Mouse (Mus musculus) ES-E14 (cell line): ENCODE results near the gene Retn. TPM values are rescaled to one million over a fixed set of nuclear protein-coding genes. Genes with fewer than 3 reads are reported as not detected.
A peak's percentile ranks its signal among the peaks of the same experiment; 100 is the strongest.

Source experiments
- DNase-seq: peaks from one replicate; pipeline ENCODE4 v3.0.0-alpha.2; 2013; ENCODE audit warnings: low read depth, low spot score
- H3K27ac ChIP-seq: 2 replicates; pipeline ENCODE4 v1.5.1; 2012; ENCODE audit warnings: low read depth, mild to moderate bottlenecking, low read length, moderate library complexity, mixed read lengths; ENCODE audit not compliant: poor library complexity, insufficient read depth, severe bottlenecking
- H3K36me3 ChIP-seq: 2 replicates; pipeline ENCODE4 v1.6.1; 2012; ENCODE audit warnings: mild to moderate bottlenecking, low read length, moderate library complexity, mixed read lengths; ENCODE audit not compliant: control insufficient read depth, poor library complexity, insufficient read depth, severe bottlenecking
- H3K4me1 ChIP-seq, 2 experiments: fragments of 150-350 bp in 1 of 2; sonication (generic) in 1 of 2; 2 replicates each; pipeline ENCODE4 v1.6.1; 2012; ENCODE audit warnings: low read length in 2 of 2, mild to moderate bottlenecking in 1 of 2, mixed read lengths in 1 of 2; ENCODE audit not compliant: control insufficient read depth in 2 of 2, insufficient read depth in 2 of 2, poor library complexity in 1 of 2
- H3K4me3 ChIP-seq, 2 experiments: fragments of 150-350 bp in 1 of 2; sonication (generic) in 1 of 2; 2 replicates each; pipeline ENCODE4 v1.5.1; 2012; ENCODE audit warnings: low read length in 2 of 2, low read depth in 1 of 2, mild to moderate bottlenecking in 1 of 2, mixed read lengths in 1 of 2; ENCODE audit not compliant: insufficient read depth in 1 of 2, poor library complexity in 1 of 2, severe bottlenecking in 1 of 2
- H3K9ac ChIP-seq: 2 replicates; pipeline ENCODE4 v1.6.1; 2012; ENCODE audit warnings: low read depth, mild to moderate bottlenecking, low read length, mixed read lengths; ENCODE audit not compliant: poor library complexity, insufficient read depth, severe bottlenecking
- H3K9me3 ChIP-seq: fragments of 150-350 bp; sonication (generic); 2 replicates; pipeline ENCODE4 v1.6.1; 2012; ENCODE audit warnings: low read depth, mild to moderate bottlenecking, low read length; ENCODE audit not compliant: control insufficient read depth, insufficient read depth
- CHD2 ChIP-seq: IDR thresholded peaks from 2 replicates; pipeline ENCODE4 v1.6.1; 2014; ENCODE audit warnings: mild to moderate bottlenecking, low read depth, low read length, inconsistent platforms
- HCFC1 ChIP-seq: IDR thresholded peaks from 2 replicates; pipeline ENCODE4 v1.6.1; 2012; ENCODE audit warnings: low read length, inconsistent platforms, borderline replicate concordance; ENCODE audit not compliant: insufficient read depth
- MAFK ChIP-seq: IDR thresholded peaks from 2 replicates; pipeline ENCODE4 v1.6.1; 2014; ENCODE audit warnings: mild to moderate bottlenecking, low read depth, low read length, inconsistent platforms; ENCODE audit not compliant: insufficient read depth
- ZC3H11A ChIP-seq: IDR thresholded peaks from 2 replicates; pipeline ENCODE4 v1.6.1; 2012; ENCODE audit warnings: low read depth, mild to moderate bottlenecking, inconsistent platforms, low read length, borderline replicate concordance
- ZNF384 ChIP-seq: IDR thresholded peaks from 2 replicates; pipeline ENCODE4 v1.6.1; 2012; ENCODE audit warnings: low read depth, low read length, inconsistent platforms
- in situ Hi-C, 2 experiments: fragments of 600-800 bp; cut with MboI; formaldehyde crosslinking; loops; one replicate each; pipeline ENCODE4 v1.15.1; 2025; ENCODE audit warnings: low sequenced_read_pairs in 2 of 2, inconsistent platforms in 1 of 2; ENCODE audit not compliant: unreplicated experiment in 2 of 2
- total RNA-seq: library from RNA; depleted of rRNA; stranded (reverse); fragments of 300-350 nt; gene quantifications from 2 replicates; pipeline ENCODE4 v1.2.3, GENCODE M21; 2012

Retn gene
- total RNA-seq, 1 experiment = 0.45 TPM

DNA sequence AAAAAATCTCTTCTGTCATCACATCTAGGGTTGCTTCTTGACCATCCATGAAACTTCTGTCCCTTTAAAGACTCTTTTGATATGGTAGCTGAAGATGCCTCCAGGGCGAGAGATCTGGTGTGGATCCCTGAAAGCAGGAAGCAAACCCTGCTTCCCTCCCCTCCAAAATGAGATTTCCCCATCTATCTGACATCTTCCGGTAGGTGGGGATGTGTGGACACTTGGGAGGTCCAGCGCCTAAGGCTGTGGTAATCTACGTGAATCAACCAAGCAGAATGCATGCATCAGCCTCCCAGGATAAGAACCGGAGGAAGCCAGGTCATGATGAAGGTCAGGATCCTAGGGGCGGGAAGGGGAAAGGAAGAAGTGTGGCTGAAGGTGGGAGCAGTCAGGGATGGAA is 9.9 kb downstream of the Retn start, which contains the start of gene Mcemp1:
Mcemp1 (plus strand) TSS at position 248 of the 400 bp plus-strand sequence.
- in situ Hi-C loops = no loop called here
- DNase-seq = no peak
- H3K36me3 ChIP-seq = no peaks in the 10 kb centered on the region
- H3K4me1 ChIP-seq = peaks cover under 1 to 4% of the 10 kb centered on the region in 2 experiments; a peak in 1 of 4 replicates
- no peak for TF ChIP-seq ZNF384
- TF ChIP-seq MAFK = no peak
- TF ChIP-seq CHD2 = no peak
- no peak for TF ChIP-seq HCFC1
- H3K9ac ChIP-seq = no peak within 1 kb of the TSS
- H3K4me3 ChIP-seq = no peak within 1 kb of the TSS
- no peak within 1 kb of the TSS for H3K27ac ChIP-seq
- H3K9me3 ChIP-seq = no peaks in the 10 kb centered on the region

DNA sequence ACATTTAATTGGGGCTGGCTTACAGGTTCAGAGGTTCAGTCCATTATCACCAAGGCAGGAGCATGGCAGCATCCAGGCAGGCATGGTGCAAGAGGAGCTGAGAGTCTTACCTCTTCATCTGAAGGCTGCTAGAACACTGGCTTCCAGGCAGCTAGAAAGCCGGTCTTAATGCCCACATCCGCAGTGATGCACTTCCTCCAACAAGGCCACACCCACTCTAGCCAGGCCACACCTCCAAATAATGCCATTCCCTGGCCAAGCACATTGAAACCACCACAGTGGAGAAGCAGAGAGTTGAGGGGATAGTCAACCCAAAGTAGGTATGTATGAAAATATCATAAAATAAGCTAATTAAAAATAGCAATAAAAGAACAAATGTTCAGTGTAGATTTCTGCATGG is 14.8 kb downstream of the Retn start:
- Histone ChIP-seq H3K4me1 (peaks cover 3 to 4% of the 10 kb centered on the region in 2 experiments; a peak in 1 of 4 replicates), H3K36me3 (no peaks in the 10 kb centered on the region), H3K4me3 (no peak overlapping the region), H3K9me3 (no peaks in the 10 kb centered on the region), H3K9ac (no peak overlapping the region), H3K27ac (no peak overlapping the region)
- TF ChIP-seq MAFK (no peak), CHD2 (no peak), ZNF384 (no peak), HCFC1 (no peak), ZC3H11A (no peak)
- DNase-seq = no peak
- in situ Hi-C loops = loop anchor here in 1 of 2 experiments (10.0 kb wide), 1 partner anchor 386 kb away; no protein-coding TSS in a partner anchor

GRCm38 (mm10) chr8:3671980-3672491 is 16.5 kb downstream of the Retn start, which contains the start of gene Fcor:
Fcor (minus strand) TSS chr8:3672362.
- no peak for TF ChIP-seq CHD2
- peak; percentile 17; the same call in 1 of the 2 replicates for TF ChIP-seq ZC3H11A
- TF ChIP-seq HCFC1 = peak; percentile 61; the same call in 1 of the 2 replicates
- peak; percentile 79 for DNase-seq
- H3K9me3 ChIP-seq = no peaks in the 10 kb centered on the region
- peak within 1 kb of the TSS; percentile 72 to 80 for H3K4me3 ChIP-seq
- H3K4me1 ChIP-seq = peaks cover 0 to 6% of the 10 kb centered on the region in 2 experiments; a peak in 2 of 4 replicates
- in situ Hi-C loops = loop anchor here in 1 of 2 experiments (10.0 kb wide), 1 partner anchor 387 kb away; no protein-coding TSS in a partner anchor
- no peaks in the 10 kb centered on the region for H3K36me3 ChIP-seq
- peak within 1 kb of the TSS; percentile 38; the same call in 1 of the 2 replicates for H3K27ac ChIP-seq
- peak within 1 kb of the TSS; percentile 54; the same call in 1 of the 2 replicates for H3K9ac ChIP-seq

GRCm38 (mm10) chr8:3674671-3675070 is 19.1 kb downstream of the Retn start:
- peaks cover 4 to 8% of the 10 kb centered on the region in 2 experiments; a peak in 3 of 4 replicates for H3K4me1 ChIP-seq
- in situ Hi-C loops = loop anchor here in 1 of 2 experiments (10.0 kb wide), 1 partner anchor 390 kb away; no protein-coding TSS in a partner anchor
- no peak for DNase-seq
- H3K9ac ChIP-seq = no peak overlapping the region
- TF ChIP-seq ZC3H11A (no peak), CHD2 (no peak), HCFC1 (no peak), ZNF384 (no peak), MAFK (no peak)
- H3K4me3 ChIP-seq = no peak overlapping the region
- H3K36me3 ChIP-seq = peaks cover 7% of the 10 kb centered on the region
- no peaks in the 10 kb centered on the region for H3K9me3 ChIP-seq
- no peak overlapping the region for H3K27ac ChIP-seq
